Mouse (Mus musculus): ENCODE data around the gene Dll3. TPM values are rescaled to one million over a fixed set of nuclear protein-coding genes. Genes with fewer than 3 reads are reported as not detected.

Gene Dll3
- polyA plus RNA-seq, 1 experiment: 2.6 TPM

DNA sequence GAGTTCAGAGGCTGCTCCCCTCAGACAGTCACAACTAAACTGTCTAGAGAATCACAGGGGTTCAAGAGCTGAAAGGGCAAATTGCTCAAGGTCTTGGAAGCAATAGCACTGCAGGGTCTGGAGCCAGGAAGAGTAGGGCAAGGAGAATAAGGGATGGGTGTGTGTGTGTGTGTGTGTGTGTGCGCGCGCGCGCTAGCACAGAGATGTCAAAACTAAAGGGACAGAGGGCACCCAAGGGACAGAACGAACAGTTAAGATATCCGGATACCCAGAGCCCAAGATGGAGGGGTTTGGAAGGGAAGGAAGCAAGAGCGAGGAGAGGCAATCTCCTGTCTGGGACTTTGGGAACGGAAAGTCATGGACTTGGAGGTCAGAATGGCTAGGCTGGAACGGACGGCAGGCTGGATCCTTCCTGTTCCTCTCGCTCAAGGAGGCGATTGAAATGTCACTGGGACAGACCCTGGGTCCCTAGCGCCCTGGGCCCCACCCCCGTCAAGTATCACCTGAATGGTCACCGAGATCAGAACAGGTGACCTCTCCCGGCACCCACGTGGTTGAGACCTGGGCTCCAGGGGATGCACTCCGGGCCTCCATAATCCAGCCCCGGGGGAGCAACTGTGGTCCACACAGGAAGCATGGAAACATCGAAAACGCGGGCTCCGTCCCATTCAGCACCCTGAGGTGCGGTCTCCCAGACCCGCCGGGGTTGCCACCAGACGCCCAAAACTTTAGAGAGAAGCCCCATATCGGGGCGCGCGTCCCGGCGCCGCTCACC lies 9.3 kb upstream of the Dll3 start:
- peak in 1 of 2 experiments; percentile 11 for DNase-seq (ENCODE audit: extremely low spot score in 1 of 2, low spot score in 1 of 2)

- no peak for DNase-seq (ENCODE audit: extremely low spot score in 1 of 2, low spot score in 1 of 2)
Observed at GRCm38 (mm10) chr7:28309737-28310136, 7.7 kb upstream of the Dll3 start.

DNA sequence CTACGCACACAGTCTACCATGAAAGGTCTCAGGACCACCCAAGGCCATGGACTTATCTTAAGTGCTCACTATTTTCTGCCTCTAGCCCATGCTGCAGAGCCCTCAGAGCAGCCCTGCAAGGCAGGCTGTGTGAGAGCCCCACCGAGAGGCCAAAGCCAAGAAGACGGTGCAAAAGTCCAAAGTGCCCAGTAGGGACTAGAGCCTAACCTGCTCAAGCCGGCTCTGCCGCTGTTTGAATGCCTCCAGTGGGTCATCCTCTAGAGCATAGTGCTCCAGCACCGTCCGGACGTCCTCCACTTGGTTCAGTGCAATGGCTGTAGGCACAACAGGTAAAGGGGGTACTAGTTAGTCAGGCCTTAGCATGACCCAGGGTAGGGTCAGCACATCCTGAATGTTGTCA lies 4.2 kb upstream of the Dll3 start:
- DNase-seq (ENCODE audit: extremely low spot score in 1 of 2, low spot score in 1 of 2): no peak

GRCm38 (mm10) chr7:28305641-28306040 lies 3.6 kb upstream of the Dll3 start:
- no peak for DNase-seq (ENCODE audit: extremely low spot score in 1 of 2, low spot score in 1 of 2)

- peak in 1 of 2 experiments; percentile 71 for DNase-seq (ENCODE audit: extremely low spot score in 1 of 2, low spot score in 1 of 2)
Observed at GRCm38 (mm10) chr7:28298837-28299625, 3.0 kb downstream of the Dll3 start.

DNA sequence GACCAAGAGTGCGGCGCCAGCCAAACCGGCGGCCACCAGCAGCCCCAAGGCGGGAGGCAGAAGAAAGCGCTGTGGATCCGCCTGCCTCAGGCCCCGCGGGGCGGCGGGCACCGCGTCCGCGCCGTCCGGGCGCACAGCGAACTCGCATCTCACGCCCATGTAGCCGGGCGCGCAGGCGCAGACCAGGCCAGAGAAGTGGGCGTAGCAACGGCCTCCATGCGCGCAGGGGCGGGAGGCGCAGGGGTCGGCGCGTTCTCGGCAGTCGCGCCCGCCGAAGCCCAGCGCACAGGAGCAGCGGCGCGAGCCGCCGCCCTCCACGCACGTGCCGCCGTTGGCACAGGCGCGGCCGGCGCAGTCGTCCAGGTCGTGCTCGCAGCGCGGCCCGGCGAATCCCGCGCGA lies 7.6 kb downstream of the Dll3 start:
- DNase-seq (ENCODE audit: extremely low spot score in 1 of 2, low spot score in 1 of 2): peak in 1 of 2 experiments; percentile 74

DNA sequence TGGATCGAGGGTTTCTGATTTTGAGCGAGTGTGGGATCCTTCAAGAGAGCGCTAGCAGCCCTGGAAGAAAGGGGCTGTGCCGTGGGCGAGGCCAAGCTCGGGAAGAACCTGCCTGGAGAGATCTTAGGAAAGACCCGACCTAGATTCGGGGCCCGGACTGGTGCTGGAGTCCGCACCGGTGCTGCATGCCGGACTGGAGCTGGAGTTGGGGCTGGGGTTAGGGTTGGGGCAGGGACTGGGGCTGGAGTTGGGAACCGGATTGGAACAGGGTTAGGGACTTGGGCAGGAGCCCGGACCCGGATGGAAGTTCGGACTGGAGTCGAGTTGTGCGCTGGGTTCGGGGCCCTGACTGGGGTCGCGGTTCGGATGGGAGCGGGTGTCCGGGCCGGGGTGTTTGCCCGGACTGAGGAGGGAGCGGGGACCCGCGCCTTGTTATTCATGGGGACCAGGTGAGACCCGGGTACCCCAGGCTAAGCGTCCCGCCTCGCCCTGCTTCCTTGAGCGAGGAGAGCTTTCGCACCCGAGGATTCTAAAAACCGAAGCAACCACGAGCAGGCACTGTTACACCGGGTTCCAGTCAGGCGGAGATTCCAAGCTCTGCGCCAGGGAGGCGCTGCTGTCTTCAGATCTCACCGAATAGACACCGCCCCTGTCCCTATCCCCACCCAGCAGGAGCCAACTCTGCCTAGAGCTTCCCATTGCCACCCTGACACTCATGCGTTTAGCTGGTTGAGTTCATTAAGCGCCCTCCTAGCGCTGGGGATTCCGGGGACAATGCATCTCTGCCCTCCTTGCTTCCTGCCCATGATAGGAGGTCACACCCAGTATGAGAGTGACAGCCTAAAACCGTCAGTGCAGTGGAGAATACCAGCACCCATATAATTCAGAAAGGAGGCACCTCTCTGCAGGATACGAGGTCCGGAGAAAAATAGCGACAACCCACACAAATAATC lies 11.1 kb downstream of the Dll3 start, which contains the start of gene Selenov:
Gene Selenov (minus strand): TSS at position 549 of the 953 bp plus-strand sequence.
- peak in 1 of 2 experiments; percentile 66 for DNase-seq (ENCODE audit: extremely low spot score in 1 of 2, low spot score in 1 of 2)

- DNase-seq (ENCODE audit: extremely low spot score in 1 of 2, low spot score in 1 of 2): no peak
Observed at GRCm38 (mm10) chr7:28290165-28290564, 11.9 kb downstream of the Dll3 start.

DNA sequence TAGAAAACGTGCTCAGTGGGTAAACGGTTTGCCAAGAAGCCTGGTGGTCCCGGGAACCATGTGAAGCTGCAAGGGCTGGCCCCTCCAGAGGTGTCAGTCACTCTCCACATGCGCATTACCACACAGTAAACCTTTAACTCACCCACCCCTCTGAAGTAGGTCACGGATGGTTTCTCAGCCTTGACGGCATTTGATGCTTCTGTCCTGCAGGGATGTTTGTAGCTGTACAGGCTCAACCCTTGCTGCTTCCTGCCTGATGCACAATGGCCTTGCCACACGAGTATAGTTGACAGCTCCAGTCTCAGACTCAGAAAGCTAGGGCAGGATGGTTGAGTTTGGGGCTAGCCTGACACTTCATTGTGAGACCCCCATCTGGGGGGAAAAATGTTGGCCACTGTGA lies 21.4 kb downstream of the Dll3 start:
- no peak for DNase-seq (ENCODE audit: extremely low spot score in 1 of 2, low spot score in 1 of 2)

DNA sequence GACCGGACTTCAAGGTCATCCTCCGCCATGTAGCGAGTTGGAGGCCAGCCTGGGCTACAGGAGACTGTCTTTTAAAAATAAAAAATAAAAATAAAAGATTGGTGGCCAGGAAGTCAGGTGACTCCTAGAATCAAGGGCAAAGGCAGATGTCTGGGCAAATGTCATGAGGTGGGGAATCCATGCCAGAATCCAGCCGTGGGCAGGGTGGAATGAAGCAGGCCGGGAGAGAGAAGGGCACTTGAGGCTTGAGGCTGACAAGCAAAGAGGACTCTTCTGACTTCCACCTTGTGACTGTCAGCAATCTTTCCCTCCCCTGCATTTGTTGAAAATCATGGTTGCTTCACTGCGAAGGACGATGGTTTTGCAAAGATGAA lies 23.8 kb downstream of the Dll3 start:
- no peak for DNase-seq (ENCODE audit: extremely low spot score in 1 of 2, low spot score in 1 of 2)

GRCm38 (mm10) chr7:28277615-28278278 lies 24.3 kb downstream of the Dll3 start, which contains the start of gene Eid2b:
Eid2b (plus strand) TSS chr7:28277739.
- DNase-seq (ENCODE audit: extremely low spot score in 1 of 2, low spot score in 1 of 2): peak; percentile 84 to 99

DNA sequence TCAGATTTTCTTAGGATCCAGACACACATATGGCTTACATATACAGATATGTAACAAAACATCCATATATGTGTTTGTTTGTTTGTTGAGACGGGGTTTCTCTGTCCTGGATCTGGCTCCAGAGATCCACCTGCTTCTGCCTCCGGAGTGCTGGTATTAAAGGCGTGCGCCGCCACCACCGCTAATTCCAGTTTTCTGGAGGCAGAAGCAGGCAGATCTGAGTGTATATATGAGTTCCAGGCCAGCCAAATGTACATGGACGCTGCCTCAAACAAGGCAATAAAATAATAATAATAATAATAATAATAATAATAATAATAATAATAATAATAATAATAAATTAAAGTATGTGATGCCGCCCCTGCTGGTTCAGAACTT lies 24.8 kb downstream of the Dll3 start:
- no peak for DNase-seq (ENCODE audit: extremely low spot score in 1 of 2, low spot score in 1 of 2)

DNA sequence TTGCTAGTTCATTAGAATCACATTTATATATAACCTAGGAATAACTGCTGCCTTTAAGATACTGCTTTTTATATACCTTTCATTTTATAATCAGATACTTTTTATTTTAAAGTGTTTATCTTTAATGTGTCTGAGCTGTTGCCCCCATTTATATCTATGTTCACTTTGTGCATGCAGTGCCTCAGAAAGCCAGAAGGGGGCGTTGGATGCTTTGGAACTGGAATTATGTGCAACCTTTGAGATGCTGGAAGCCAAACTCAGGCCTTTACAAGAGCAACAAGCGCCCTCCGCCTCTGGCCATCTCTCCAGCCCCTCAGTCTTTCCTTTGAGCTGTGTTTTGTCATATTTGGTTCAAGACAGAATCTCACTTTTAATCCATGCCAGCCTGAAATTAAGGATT lies 30.3 kb downstream of the Dll3 start:
- no peak for DNase-seq (ENCODE audit: extremely low spot score in 1 of 2, low spot score in 1 of 2)

- no peak for DNase-seq (ENCODE audit: extremely low spot score in 1 of 2, low spot score in 1 of 2)
Observed at GRCm38 (mm10) chr7:28269355-28269754, 32.7 kb downstream of the Dll3 start.

GRCm38 (mm10) chr7:28268576-28268975 lies 33.5 kb downstream of the Dll3 start:
- no peak for DNase-seq (ENCODE audit: extremely low spot score in 1 of 2, low spot score in 1 of 2)

GRCm38 (mm10) chr7:28268042-28268531 lies 34.0 kb downstream of the Dll3 start:
- DNase-seq (ENCODE audit: extremely low spot score in 1 of 2, low spot score in 1 of 2): peak in 1 of 2 experiments; percentile 60

- DNase-seq (ENCODE audit: extremely low spot score in 1 of 2, low spot score in 1 of 2): peak; percentile 84 to 95
Observed at GRCm38 (mm10) chr7:28267129-28268041, 34.7 kb downstream of the Dll3 start, which contains the start of gene Eid2. Eid2 (plus strand) TSS chr7:28267881.

DNA sequence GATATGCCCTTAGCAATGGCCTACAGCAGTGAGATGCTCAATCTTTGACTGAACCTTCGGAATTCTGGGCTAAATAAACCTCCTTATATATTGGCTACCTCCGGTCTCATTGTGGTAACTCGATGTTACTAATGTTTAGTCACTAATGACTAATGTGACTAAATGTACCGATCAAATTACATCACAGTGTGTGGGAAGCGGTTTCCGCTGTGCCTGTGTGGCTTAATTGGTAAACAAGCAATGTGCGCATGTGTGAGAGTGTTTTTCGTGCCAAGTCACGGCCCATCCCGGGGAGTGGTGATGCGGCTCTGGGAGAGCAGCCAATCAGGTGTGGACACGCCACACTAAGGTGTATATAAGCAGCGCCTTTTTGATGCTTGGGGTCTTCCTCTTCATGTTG lies 36.6 kb downstream of the Dll3 start:
- no peak for DNase-seq (ENCODE audit: extremely low spot score in 1 of 2, low spot score in 1 of 2)

- peak in 1 of 2 experiments; percentile 36 for DNase-seq (ENCODE audit: extremely low spot score in 1 of 2, low spot score in 1 of 2)
Observed at GRCm38 (mm10) chr7:28263786-28264185, 38.3 kb downstream of the Dll3 start.
